Mouse (Mus musculus): ENCODE measurements around the gene Mitf. TPM values are rescaled to one million over a fixed set of nuclear protein-coding genes. Genes with fewer than 3 reads are reported as not detected.

Gene Mitf
- polyA plus RNA-seq, 1 experiment from 2014 or later = 1.5 TPM

DNA sequence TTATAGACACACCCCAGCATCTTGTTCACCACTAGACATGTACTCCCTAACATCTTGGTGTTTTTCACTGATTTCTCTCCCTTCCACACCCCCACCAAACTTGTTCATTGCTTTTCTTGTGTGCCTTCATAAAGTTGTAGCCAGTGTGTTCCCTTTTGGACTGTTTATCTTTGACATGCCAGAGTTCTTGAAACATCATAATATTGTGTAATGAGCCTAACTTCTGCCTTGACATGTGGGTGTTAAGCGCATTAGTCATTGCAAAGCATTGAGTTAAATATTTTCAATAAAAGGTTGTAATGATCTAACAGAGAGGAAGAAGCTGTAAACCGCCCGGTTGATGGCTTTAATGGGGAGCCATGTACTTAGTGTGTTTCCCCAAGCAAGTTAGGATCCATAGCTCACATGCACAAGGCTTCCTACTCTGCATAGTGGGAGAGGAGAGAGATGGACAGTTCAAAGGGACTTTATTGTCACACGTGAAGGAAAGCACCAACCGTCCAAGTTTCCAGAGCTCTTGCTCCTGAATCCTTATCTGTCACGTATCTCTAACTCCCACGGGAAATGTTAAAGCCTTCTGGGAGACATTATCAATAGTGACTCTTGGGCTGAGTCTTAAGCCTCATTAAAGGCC, 19.9 kb downstream of the Mitf start:
- Histone ChIP-seq H3K4me2 (replicated peaks; ENCODE audit: low read depth) (no peak overlapping the region), H3K4me1 (replicated peaks; ENCODE audit: control insufficient read depth, insufficient read depth) (no peaks in the 10 kb centered on the region), H3K9me3 (ENCODE audit: control insufficient read depth, low read length) (no peaks in the 10 kb centered on the region), H3K36me3 (ENCODE audit: control insufficient read depth, insufficient read depth, low read length) (no peaks in the 10 kb centered on the region), H3K27ac (replicated peaks) (no peak overlapping the region), H3K4me3 (ENCODE audit: low read depth, low read length) (no peak overlapping the region), H3K27me3 (ENCODE audit: control insufficient read depth, insufficient read depth, low read length) (no peaks in the 10 kb centered on the region), H3K9ac (ENCODE audit: low read length) (no peak overlapping the region)
- ATAC-seq (ENCODE audit: low FRiP score, low TSS enrichment) = no peak
- TF ChIP-seq EP300 (optimal IDR thresholded peaks at IDR 0.05) (no peak), CTCF (IDR thresholded peaks at IDR 0.05; ENCODE audit: low read depth) (no peak)
- WGBS = 64% methylated on average over 7 of the region's 7 CpGs
- no peak for DNase-seq (ENCODE audit: low spot score)

DNA sequence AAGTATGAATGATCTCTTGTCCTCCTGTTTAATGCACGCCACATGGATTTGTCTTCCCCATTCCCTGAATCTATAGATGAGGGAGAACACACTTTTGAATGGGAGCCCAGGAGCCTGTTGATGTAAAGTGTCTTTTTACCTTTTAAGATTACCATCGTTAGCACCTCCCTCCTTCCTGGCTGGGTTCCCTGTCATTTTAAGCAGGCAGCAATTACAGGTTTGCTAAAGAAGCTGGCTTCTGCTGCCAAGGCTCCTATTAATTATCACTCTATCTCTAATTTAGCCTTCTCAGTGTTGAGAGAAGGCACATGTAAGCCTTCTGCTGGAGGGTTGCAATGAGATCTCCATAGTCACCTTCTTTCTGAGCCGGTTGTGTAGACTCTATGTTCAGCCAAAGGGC, 21.2 kb downstream of the Mitf start:
- Histone ChIP-seq H3K27me3 (ENCODE audit: control insufficient read depth, insufficient read depth, low read length) (no peaks in the 10 kb centered on the region), H3K27ac (replicated peaks) (no peak overlapping the region), H3K9me3 (ENCODE audit: control insufficient read depth, low read length) (no peaks in the 10 kb centered on the region), H3K36me3 (ENCODE audit: control insufficient read depth, insufficient read depth, low read length) (no peaks in the 10 kb centered on the region), H3K9ac (ENCODE audit: low read length) (no peak overlapping the region), H3K4me2 (replicated peaks; ENCODE audit: low read depth) (no peak overlapping the region), H3K4me3 (ENCODE audit: low read depth, low read length) (no peak overlapping the region), H3K4me1 (replicated peaks; ENCODE audit: control insufficient read depth, insufficient read depth) (no peaks in the 10 kb centered on the region)
- DNase-seq (ENCODE audit: low spot score) (no peak), ATAC-seq (ENCODE audit: low FRiP score, low TSS enrichment) (no peak)
- 65% methylated on average over 3 of the region's 3 CpGs for WGBS
- TF ChIP-seq EP300 (optimal IDR thresholded peaks at IDR 0.05) = no peak

DNA sequence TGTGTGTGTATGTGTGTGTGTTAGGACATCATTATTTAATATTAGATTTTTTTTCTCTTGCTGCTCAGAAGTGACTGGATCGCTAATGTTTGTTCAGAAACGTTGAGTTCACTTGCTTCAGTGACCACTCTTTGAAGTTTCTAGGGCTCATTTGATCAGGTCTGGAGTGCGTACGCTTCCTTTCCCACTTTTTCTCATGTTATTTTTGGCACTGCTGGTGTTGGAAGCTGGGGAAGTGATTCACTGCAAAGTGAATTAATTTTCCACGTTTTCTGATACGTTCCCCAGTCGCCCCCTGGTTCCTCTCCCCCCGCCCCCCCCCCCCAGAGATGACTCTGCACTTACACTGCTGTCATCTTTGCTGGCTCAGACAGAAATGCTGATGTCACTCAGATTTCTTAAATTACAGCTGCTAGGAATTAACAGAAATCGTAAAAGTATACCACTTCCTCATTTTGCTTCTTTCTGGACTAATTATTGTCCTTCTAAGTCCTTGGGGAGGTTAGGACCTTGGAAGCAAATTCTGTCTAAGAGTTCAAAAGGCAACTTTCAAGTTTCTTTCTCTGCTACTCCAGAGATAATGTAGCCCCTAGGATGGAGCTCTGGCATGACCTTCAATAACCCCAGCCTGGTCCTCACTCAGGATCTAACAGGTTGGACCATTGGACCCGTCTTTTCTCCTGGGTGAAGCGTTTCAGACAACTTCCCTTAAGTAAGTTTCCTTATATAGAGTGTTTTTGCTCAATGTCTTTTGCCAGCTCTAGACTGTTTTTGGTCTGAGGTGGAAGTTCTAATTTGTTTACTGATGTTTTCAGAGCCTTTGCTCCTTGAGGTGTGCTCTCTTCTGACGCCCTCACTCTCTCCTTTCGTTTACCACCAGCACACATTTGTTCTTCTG, 22.2 kb downstream of the Mitf start:
- TF ChIP-seq EP300 (optimal IDR thresholded peaks at IDR 0.05) (no peak), CTCF (IDR thresholded peaks at IDR 0.05; ENCODE audit: low read depth) (no peak)
- no peaks in the 10 kb centered on the region for H3K9me3 ChIP-seq (ENCODE audit: control insufficient read depth, low read length)
- no peak overlapping the region for H3K27ac ChIP-seq (replicated peaks)
- no peak for DNase-seq (ENCODE audit: low spot score)
- no peak overlapping the region for H3K4me3 ChIP-seq (ENCODE audit: low read depth, low read length)
- no peaks in the 10 kb centered on the region for H3K4me1 ChIP-seq (replicated peaks; ENCODE audit: control insufficient read depth, insufficient read depth)
- no peak for ATAC-seq (ENCODE audit: low FRiP score, low TSS enrichment)
- H3K27me3 ChIP-seq (ENCODE audit: control insufficient read depth, insufficient read depth, low read length) = no peaks in the 10 kb centered on the region
- H3K9ac ChIP-seq (ENCODE audit: low read length) = no peak overlapping the region
- no peaks in the 10 kb centered on the region for H3K36me3 ChIP-seq (ENCODE audit: control insufficient read depth, insufficient read depth, low read length)
- no peak overlapping the region for H3K4me2 ChIP-seq (replicated peaks; ENCODE audit: low read depth)
- 51% methylated on average over 13 of the region's 13 CpGs for WGBS

DNA sequence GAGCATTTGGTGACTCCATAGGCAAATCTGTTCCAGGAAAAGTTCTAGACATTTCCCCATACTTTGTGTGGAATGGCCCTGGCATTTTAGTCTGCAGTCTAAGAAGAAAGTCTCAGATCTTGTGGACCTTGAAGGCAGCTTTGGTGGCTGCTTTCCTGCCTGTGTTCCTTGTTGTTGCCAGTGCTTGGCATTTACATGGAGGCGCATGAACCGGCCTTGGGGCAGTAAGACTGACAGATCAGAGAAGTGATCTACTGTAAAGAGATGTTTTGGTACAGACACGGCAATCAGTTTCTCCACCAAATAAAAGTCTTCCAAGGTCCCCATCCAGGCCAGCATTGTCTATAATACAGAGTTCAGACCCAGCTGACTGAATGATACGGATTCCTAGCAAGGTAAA, 25.6 kb downstream of the Mitf start:
- Histone ChIP-seq H3K4me3 (ENCODE audit: low read depth, low read length) (no peak overlapping the region), H3K36me3 (ENCODE audit: control insufficient read depth, insufficient read depth, low read length) (no peaks in the 10 kb centered on the region), H3K4me1 (replicated peaks; ENCODE audit: control insufficient read depth, insufficient read depth) (no peaks in the 10 kb centered on the region), H3K9me3 (ENCODE audit: control insufficient read depth, low read length) (no peaks in the 10 kb centered on the region), H3K27ac (replicated peaks) (no peak overlapping the region), H3K9ac (ENCODE audit: low read length) (no peak overlapping the region), H3K27me3 (ENCODE audit: control insufficient read depth, insufficient read depth, low read length) (no peaks in the 10 kb centered on the region), H3K4me2 (replicated peaks; ENCODE audit: low read depth) (no peak overlapping the region)
- 94% methylated on average over 4 of the region's 4 CpGs for WGBS
- TF ChIP-seq EP300 (optimal IDR thresholded peaks at IDR 0.05) = no peak
- no peak for TF ChIP-seq CTCF (IDR thresholded peaks at IDR 0.05; ENCODE audit: low read depth)
- ATAC-seq (ENCODE audit: low FRiP score, low TSS enrichment) = no peak
- no peak for DNase-seq (ENCODE audit: low spot score)

DNA sequence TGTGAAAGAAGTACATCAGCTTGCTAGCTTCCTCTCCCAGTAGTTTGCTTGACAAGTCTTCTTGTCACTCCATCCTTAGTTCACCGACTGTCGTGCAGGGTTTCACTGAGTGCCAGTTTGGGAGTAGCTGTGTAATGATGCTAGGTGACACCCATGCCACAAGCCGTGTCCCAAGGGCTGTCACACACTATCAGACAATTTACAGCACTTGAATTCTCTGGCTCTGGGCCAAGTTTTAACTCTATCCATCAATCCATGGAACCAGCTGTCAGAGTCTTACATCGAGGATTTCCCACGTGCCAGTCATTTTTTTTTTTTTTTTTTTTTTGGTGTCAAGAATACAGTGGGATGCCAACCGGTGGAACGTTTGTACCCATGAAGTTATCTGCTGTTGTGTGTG, 29.3 kb downstream of the Mitf start:
- Histone ChIP-seq H3K4me1 (replicated peaks; ENCODE audit: control insufficient read depth, insufficient read depth) (no peaks in the 10 kb centered on the region), H3K9me3 (ENCODE audit: control insufficient read depth, low read length) (no peaks in the 10 kb centered on the region), H3K36me3 (ENCODE audit: control insufficient read depth, insufficient read depth, low read length) (no peaks in the 10 kb centered on the region), H3K4me2 (replicated peaks; ENCODE audit: low read depth) (no peak overlapping the region), H3K27me3 (ENCODE audit: control insufficient read depth, insufficient read depth, low read length) (no peaks in the 10 kb centered on the region), H3K9ac (ENCODE audit: low read length) (no peak overlapping the region), H3K27ac (replicated peaks) (no peak overlapping the region), H3K4me3 (ENCODE audit: low read depth, low read length) (no peak overlapping the region)
- DNase-seq (ENCODE audit: low spot score) = no peak
- TF ChIP-seq EP300 (optimal IDR thresholded peaks at IDR 0.05) = no peak
- no peak for TF ChIP-seq CTCF (IDR thresholded peaks at IDR 0.05; ENCODE audit: low read depth)
- 66% methylated on average over 7 of the region's 7 CpGs for WGBS
- no peak for ATAC-seq (ENCODE audit: low FRiP score, low TSS enrichment)

DNA sequence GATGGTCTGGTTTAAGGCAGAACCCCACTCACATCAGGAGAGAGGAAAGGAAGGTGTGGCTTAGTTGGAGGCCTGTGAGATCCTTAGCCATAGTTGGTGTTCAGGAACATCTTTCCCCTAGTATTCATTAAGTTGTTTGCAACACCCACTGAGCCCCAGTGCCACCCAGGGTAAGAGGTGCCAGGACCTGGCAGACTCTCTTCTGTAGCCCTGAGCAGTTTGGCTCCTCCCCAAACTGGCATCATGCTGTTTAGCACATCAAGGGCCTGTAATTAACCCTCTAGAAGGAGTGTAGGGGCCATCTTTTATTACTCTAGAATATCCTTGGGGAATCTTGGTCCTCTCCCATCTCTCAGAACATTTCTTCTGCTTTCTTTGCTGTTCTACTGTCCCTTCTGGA, 30.9 kb downstream of the Mitf start:
- no peaks in the 10 kb centered on the region for H3K4me1 ChIP-seq (replicated peaks; ENCODE audit: control insufficient read depth, insufficient read depth)
- H3K4me2 ChIP-seq (replicated peaks; ENCODE audit: low read depth) = no peak overlapping the region
- H3K9me3 ChIP-seq (ENCODE audit: control insufficient read depth, low read length) = no peaks in the 10 kb centered on the region
- H3K27me3 ChIP-seq (ENCODE audit: control insufficient read depth, insufficient read depth, low read length) = no peaks in the 10 kb centered on the region
- H3K27ac ChIP-seq (replicated peaks) = no peak overlapping the region
- no peak for DNase-seq (ENCODE audit: low spot score)
- TF ChIP-seq CTCF (IDR thresholded peaks at IDR 0.05; ENCODE audit: low read depth) = no peak
- no peak for TF ChIP-seq EP300 (optimal IDR thresholded peaks at IDR 0.05)
- H3K9ac ChIP-seq (ENCODE audit: low read length) = no peak overlapping the region
- no peak overlapping the region for H3K4me3 ChIP-seq (ENCODE audit: low read depth, low read length)
- no peak for ATAC-seq (ENCODE audit: low FRiP score, low TSS enrichment)
- H3K36me3 ChIP-seq (ENCODE audit: control insufficient read depth, insufficient read depth, low read length) = no peaks in the 10 kb centered on the region
